Comparison of ENCODE assay signal across 9 mouse cellular contexts in the genomic region with DNA sequence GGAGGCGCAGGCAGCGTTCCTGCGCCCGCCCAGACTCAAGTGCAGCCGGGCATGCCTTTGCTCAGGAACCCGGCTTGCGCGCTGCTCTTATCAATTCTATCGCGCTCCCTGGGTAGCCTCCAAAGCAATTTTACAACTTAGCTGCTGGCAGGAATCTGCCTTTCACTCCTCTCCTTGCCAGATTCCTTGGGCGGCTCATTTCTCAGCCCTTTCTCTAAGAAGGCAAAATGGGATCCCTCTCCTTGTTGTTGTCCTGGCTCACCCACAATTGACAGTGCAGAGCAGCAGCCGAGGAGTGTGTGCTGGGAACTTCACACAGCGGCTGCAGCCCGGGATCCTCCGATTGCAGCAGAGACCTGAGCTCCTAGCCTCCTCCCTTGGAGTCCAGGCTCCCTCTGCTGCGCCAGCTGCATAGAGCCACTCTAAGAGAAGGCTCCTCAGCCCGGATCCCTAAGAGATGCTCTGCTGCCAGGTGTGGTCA. TPM values are rescaled to one million over a fixed set of nuclear protein-coding genes. Genes with fewer than 3 reads are reported as not detected.
DNase-seq lines count a peak whose midpoint lies in the region; ATAC-seq and TF ChIP-seq lines count a peak whose summit lies in the region.
"Had no signal": no experiment of that assay in that cellular context is flagged by ENCODE, and none has a peak within 500 bp of the region (broad histone marks: within the 10 kb centered on the region; RNA-seq: fewer than 3 reads in every experiment).

TSS of gene Unc13c (minus strand) at position 326 of the 481 bp plus-strand sequence.

- peaks cover 8% of the 10 kb centered on the region; the same call in 1 of the 2 replicates for H3K27me3 ChIP-seq in forebrain, embryonic 11.5 days (ENCODE audit: control insufficient read depth, insufficient read depth, low read length)
- peaks cover 10% of the 10 kb centered on the region; the same call in 1 of the 2 replicates for H3K27me3 ChIP-seq in hindbrain, embryonic 13.5 days
- H3K27me3 ChIP-seq in neural tube, embryonic 11.5 days (ENCODE audit: control insufficient read depth, insufficient read depth, low read length): no peaks in the 10 kb centered on the region

- 1% methylated on average over 17 of the region's 17 CpGs for WGBS in forebrain, embryonic 11.5 days
- WGBS in hindbrain, embryonic 13.5 days: under 1% methylated on average over 17 of the region's 17 CpGs
- under 1% methylated on average over 17 of the region's 17 CpGs for WGBS in neural tube, embryonic 11.5 days

- H3K36me3 ChIP-seq in ES-E14 (ENCODE audit: control insufficient read depth, insufficient read depth, low read length, poor library complexity, severe bottlenecking): no peaks in the 10 kb centered on the region
- no peaks in the 10 kb centered on the region for H3K36me3 ChIP-seq in forebrain, embryonic 11.5 days (ENCODE audit: control insufficient read depth, insufficient read depth, low read length)
- H3K36me3 ChIP-seq in hindbrain, embryonic 13.5 days: no peaks in the 10 kb centered on the region
- H3K36me3 ChIP-seq in neural tube, embryonic 11.5 days (ENCODE audit: control insufficient read depth, insufficient read depth, low read length): no peaks in the 10 kb centered on the region

- no peaks in the 10 kb centered on the region for H3K4me1 ChIP-seq in ES-E14 (ENCODE audit: control insufficient read depth in 2 of 2, insufficient read depth in 2 of 2, low read length in 2 of 2, poor library complexity in 1 of 2)
- H3K4me1 ChIP-seq in forebrain, embryonic 11.5 days (replicated peaks; ENCODE audit: control insufficient read depth, insufficient read depth, low read length): peaks cover 3% of the 10 kb centered on the region; the same call in 1 of the 2 replicates
- peaks cover 22% of the 10 kb centered on the region for H3K4me1 ChIP-seq in hindbrain, embryonic 13.5 days (replicated peaks)
- H3K4me1 ChIP-seq in neural tube, embryonic 11.5 days (ENCODE audit: control insufficient read depth, insufficient read depth, low read length): peaks cover 5% of the 10 kb centered on the region; the same call in 1 of the 2 replicates
- H3K4me1 ChIP-seq: megakaryocyte, embryonic 14.5 days had no signal

- H3K9ac ChIP-seq in ES-E14 (ENCODE audit: insufficient read depth, low read depth, low read length, poor library complexity, severe bottlenecking): peak within 1 kb of the TSS; percentile 41
- H3K9ac ChIP-seq in forebrain, embryonic 11.5 days (ENCODE audit: low read length): peak within 1 kb of the TSS; percentile 33; the same call in 1 of the 2 replicates
- H3K9ac ChIP-seq in hindbrain, embryonic 13.5 days: peak within 1 kb of the TSS; percentile 69
- peak within 1 kb of the TSS; percentile 37 for H3K9ac ChIP-seq in neural tube, embryonic 11.5 days (ENCODE audit: low read length)

- intact Hi-C loops in left cerebral cortex, postnatal 14 days (cut with DNase I): loop anchor here (5.0 kb wide), 1 partner anchor 411 kb away; no protein-coding TSS in a partner anchor

- no peak for DNase-seq in ES-E14 (ENCODE audit: low read depth, low spot score)
- peak; percentile 57 for DNase-seq in forebrain, embryonic 11.5 days (ENCODE audit: low spot score)
- DNase-seq in left cerebral cortex, postnatal 14 days (ENCODE audit: low spot score in 2 of 2): peak; percentile 39 to 55
- peak; percentile 58 for DNase-seq in neural tube, embryonic 11.5 days (ENCODE audit: low spot score)
- DNase-seq in yolk sac, embryonic 10.5 days (ENCODE audit: low spot score): peak; percentile 8
- no peak for DNase-seq in spleen, adult 18-20 months

- H3K9me3 ChIP-seq in ES-E14 (ENCODE audit: control insufficient read depth, insufficient read depth, low read depth, low read length): no peaks in the 10 kb centered on the region
- no peaks in the 10 kb centered on the region for H3K9me3 ChIP-seq in forebrain, embryonic 11.5 days (ENCODE audit: control insufficient read depth, low read length)
- no peaks in the 10 kb centered on the region for H3K9me3 ChIP-seq in hindbrain, embryonic 13.5 days
- no peaks in the 10 kb centered on the region for H3K9me3 ChIP-seq in neural tube, embryonic 11.5 days (ENCODE audit: control insufficient read depth, low read length)

- peak within 1 kb of the TSS; percentile 24 to 68 for H3K4me3 ChIP-seq in ES-E14 (ENCODE audit: insufficient read depth in 1 of 2, low read depth in 1 of 2, low read length in 2 of 2, poor library complexity in 1 of 2, severe bottlenecking in 1 of 2)
- peak within 1 kb of the TSS; percentile 16 for H3K4me3 ChIP-seq in forebrain, embryonic 11.5 days (ENCODE audit: low read depth, low read length)
- peak within 1 kb of the TSS; percentile 41 for H3K4me3 ChIP-seq in hindbrain, embryonic 13.5 days
- H3K4me3 ChIP-seq in neural tube, embryonic 11.5 days (ENCODE audit: low read depth, low read length): peak within 1 kb of the TSS; percentile 25
- H3K4me3 ChIP-seq: megakaryocyte, embryonic 14.5 days had no signal

- peak; percentile 65 for ATAC-seq in cerebellum, adult (ENCODE audit: insufficient number of reproducible peaks, low FRiP score, low TSS enrichment)
- peak; percentile 58 for ATAC-seq in forebrain, embryonic 11.5 days (replicated peaks; ENCODE audit: low FRiP score)
- peak; percentile 85 for ATAC-seq in hindbrain, embryonic 13.5 days (ENCODE audit: low FRiP score)
- peak; percentile 35; the same call in 1 of the 2 replicates for ATAC-seq in neural tube, embryonic 11.5 days (ENCODE audit: insufficient read depth, low FRiP score, low TSS enrichment)

- peak within 1 kb of the TSS; percentile 40 for H3K4me2 ChIP-seq in forebrain, embryonic 11.5 days (ENCODE audit: low read depth, low read length, severe bottlenecking)
- peak within 1 kb of the TSS; percentile 68 for H3K4me2 ChIP-seq in hindbrain, embryonic 13.5 days
- H3K4me2 ChIP-seq in neural tube, embryonic 11.5 days (ENCODE audit: low read depth): peak within 1 kb of the TSS; percentile 50

- no peak within 1 kb of the TSS for H3K27ac ChIP-seq in ES-E14 (ENCODE audit: insufficient read depth, low read depth, low read length, poor library complexity, severe bottlenecking)
- no peak within 1 kb of the TSS for H3K27ac ChIP-seq in forebrain, embryonic 11.5 days (ENCODE audit: low read depth, low read length)
- H3K27ac ChIP-seq in hindbrain, embryonic 13.5 days: peak within 1 kb of the TSS; percentile 78
- no peak within 1 kb of the TSS for H3K27ac ChIP-seq in neural tube, embryonic 11.5 days (ENCODE audit: low read depth, low read length)

- in situ Hi-C loops in ES-E14 (cut with MboI; ENCODE audit: low sequenced_read_pairs in 2 of 2, unreplicated experiment in 2 of 2): no loop called here

TF ChIP-seq in ES-E14, 5 proteins besides CTCF, POLR2A, EP300 and RAD21:
- TF ChIP-seq ZNF384 (IDR thresholded peaks at IDR 0.05; ENCODE audit: low read depth, low read length) (no peak), MAFK (IDR thresholded peaks at IDR 0.05; ENCODE audit: insufficient read depth, low read depth, low read length) (no peak), HCFC1 (IDR thresholded peaks at IDR 0.05; ENCODE audit: borderline replicate concordance, insufficient read depth, low read length) (no peak), CHD2 (IDR thresholded peaks at IDR 0.05; ENCODE audit: low read depth, low read length) (no peak), ZC3H11A (IDR thresholded peaks at IDR 0.05; ENCODE audit: borderline replicate concordance, low read depth, low read length) (no peak)
TF ChIP-seq in ES-E14: peak in this region for 0.

RNA-seq across cellular contexts. Expression of gene Unc13c, which starts in this region (rescaled TPM):
- total RNA-seq in ES-E14 (2012; rRNA removed): under 0.01 and 0.05 TPM in 2 replicates
- 0.09 and 0.15 TPM in 2 replicates for polyA plus RNA-seq in forebrain, embryonic 11.5 days (2014; fragmentation: Nextera tagmentation; extraction: Ambion mirVana)
- polyA plus RNA-seq in hindbrain, embryonic 13.5 days (2015; fragmentation: Nextera tagmentation; extraction: Ambion mirVana): 3.1 and 3.4 TPM in 2 replicates
- total RNA-seq in left cerebral cortex, postnatal 14 days (2021): 10 to 100 TPM; 21.4 to 24.3 TPM
- 0.27 and 0.31 TPM in 2 replicates for polyA plus RNA-seq in neural tube, embryonic 11.5 days (2014; fragmentation: Nextera tagmentation; extraction: Ambion mirVana)

Comparison
In these comparisons a context has a peak if more than half of its experiments do, and no peak if none do; other contexts are left out.
1. RNA of gene Unc13c (total RNA-seq): 21.4 to 24.3 TPM in left cerebral cortex, postnatal 14 days; under 0.01 to 0.05 TPM in ES-E14; every median in the first group is over 10 times any median in the second.
2. Peak in DNase-seq, ATAC-seq, H3K4me3 ChIP-seq, H3K9ac ChIP-seq and H3K4me2 ChIP-seq in forebrain, embryonic 11.5 days; RNA of the gene not detected or under 1 TPM.
3. Peak in DNase-seq, ATAC-seq, H3K4me3 ChIP-seq, H3K9ac ChIP-seq and H3K4me2 ChIP-seq in neural tube, embryonic 11.5 days; RNA of the gene not detected or under 1 TPM.
4. DNase-seq: peak in left cerebral cortex, postnatal 14 days (2 of 2) and yolk sac, embryonic 10.5 days (single experiment); none in ES-E14 (single experiment) and spleen, adult 18-20 months (0 of 2).
5. ATAC-seq: peak in every context shown above with its lines; median percentile 85 in hindbrain, embryonic 13.5 days; 65 in cerebellum, adult; 58 in forebrain, embryonic 11.5 days; 35 in neural tube, embryonic 11.5 days.
6. Peak in every context shown above with its lines, with median percentiles within 50 percentile points of each other: H3K4me3 ChIP-seq, H3K9ac ChIP-seq and H3K4me2 ChIP-seq.